Mouse (Mus musculus): ENCODE measurements around the gene Arhgap44. TPM values are rescaled to one million over a fixed set of nuclear protein-coding genes. Genes with fewer than 3 reads are reported as not detected.

Arhgap44 gene
- polyA plus RNA-seq, 1 experiment = 7.8 TPM

GRCm38 (mm10) chr11:64956962-64957729 is 205.6 kb downstream of the Arhgap44 start:
- no peaks in the 10 kb centered on the region for H3K79me2 ChIP-seq (ENCODE audit: control insufficient read depth, insufficient read depth)
- no peak overlapping the region for H3ac ChIP-seq (ENCODE audit: control insufficient read depth, insufficient read length, low read depth)
- H3K27me3 ChIP-seq (ENCODE audit: control insufficient read depth, insufficient read depth, insufficient read length) = peaks cover 23% of the 10 kb centered on the region
- H3K4me3 ChIP-seq (ENCODE audit: insufficient read depth, poor library complexity, severe bottlenecking) = no peak overlapping the region
- H3K79me3 ChIP-seq (ENCODE audit: low read depth) = no peaks in the 10 kb centered on the region
- no peaks in the 10 kb centered on the region for H3K36me3 ChIP-seq (ENCODE audit: control insufficient read depth, insufficient read depth)
- TF ChIP-seq USF1 (IDR thresholded peaks at IDR 0.05; ENCODE audit: low read depth) = no peak
- no peak for TF ChIP-seq CTCF (IDR thresholded peaks at IDR 0.05; ENCODE audit: control insufficient read depth, insufficient read depth, insufficient read length)
- no peak for TF ChIP-seq MYOG (IDR thresholded peaks at IDR 0.05; ENCODE audit: control insufficient read depth, extremely low read depth, insufficient read length)
- TF ChIP-seq FOSL1 (IDR thresholded peaks at IDR 0.05; ENCODE audit: insufficient read depth, low read length, poor library complexity, severe bottlenecking) = no peak
- TF ChIP-seq MYOD1 (IDR thresholded peaks at IDR 0.05; ENCODE audit: control insufficient read depth, insufficient read length, low read depth) = no peak
- TF ChIP-seq MAX (IDR thresholded peaks at IDR 0.05) = no peak
- no peak for TF ChIP-seq CEBPB (IDR thresholded peaks at IDR 0.05; ENCODE audit: low read depth)

Small RNA genes within 50 kb of the gene (microRNA-seq; reads per million reads assigned to microRNA genes)
- gene Gm25991 (ENCODE audit: borderline microRNAs expressed) = not detected

Other genes with a start within 250 kb of the Arhgap44 start
- gene Elac2, start 183.9 kb downstream of the Arhgap44 start, polyA plus RNA-seq (2012; fragmentation: generic; extraction: Trizol) = 43.5 TPM
- not detected for gene 1700086D15Rik, start 3.1 kb downstream of the Arhgap44 start, polyA plus RNA-seq (2012; fragmentation: generic; extraction: Trizol)
- gene Myocd, start 107.0 kb upstream of the Arhgap44 start, polyA plus RNA-seq (2012; fragmentation: generic; extraction: Trizol) = 0.13 TPM